Mouse (Mus musculus): Measurements from ENCODE around the gene Pygm. TPM values are rescaled to one million over a fixed set of nuclear protein-coding genes. Genes with fewer than 3 reads are reported as not detected.
A peak's percentile ranks its signal among the peaks of the same experiment; 100 is the strongest.

Gene Pygm
- polyA plus RNA-seq (2016; fragmentation: Nextera tagmentation; extraction: Ambion mirVana), result 2.5 and 3.0 TPM in 2 replicates

DNA sequence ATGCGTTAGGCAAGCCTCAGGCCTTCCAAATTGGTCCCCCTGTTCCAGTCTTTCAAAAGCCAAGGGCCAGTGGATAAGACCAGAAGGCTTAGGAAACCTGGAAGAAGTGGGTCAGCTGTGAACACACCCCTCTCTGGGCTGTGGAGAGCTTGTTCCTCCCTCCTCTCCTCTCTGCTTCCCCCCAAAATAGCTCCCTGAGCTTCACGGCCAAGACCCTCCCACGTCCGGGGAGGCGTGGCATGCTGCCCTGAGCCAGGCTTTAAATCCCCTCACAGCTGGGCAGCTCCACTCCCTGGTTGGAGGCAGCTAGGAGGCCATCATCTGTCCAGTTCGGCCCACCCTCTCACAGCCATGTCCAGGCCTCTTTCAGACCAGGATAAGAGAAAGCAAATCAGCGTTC lies at the start of gene Pygm:
Gene Pygm (plus strand): TSS at position 272 of the 400 bp plus-strand sequence.
- no peak for DNase-seq (ENCODE audit: low spot score)

DNA sequence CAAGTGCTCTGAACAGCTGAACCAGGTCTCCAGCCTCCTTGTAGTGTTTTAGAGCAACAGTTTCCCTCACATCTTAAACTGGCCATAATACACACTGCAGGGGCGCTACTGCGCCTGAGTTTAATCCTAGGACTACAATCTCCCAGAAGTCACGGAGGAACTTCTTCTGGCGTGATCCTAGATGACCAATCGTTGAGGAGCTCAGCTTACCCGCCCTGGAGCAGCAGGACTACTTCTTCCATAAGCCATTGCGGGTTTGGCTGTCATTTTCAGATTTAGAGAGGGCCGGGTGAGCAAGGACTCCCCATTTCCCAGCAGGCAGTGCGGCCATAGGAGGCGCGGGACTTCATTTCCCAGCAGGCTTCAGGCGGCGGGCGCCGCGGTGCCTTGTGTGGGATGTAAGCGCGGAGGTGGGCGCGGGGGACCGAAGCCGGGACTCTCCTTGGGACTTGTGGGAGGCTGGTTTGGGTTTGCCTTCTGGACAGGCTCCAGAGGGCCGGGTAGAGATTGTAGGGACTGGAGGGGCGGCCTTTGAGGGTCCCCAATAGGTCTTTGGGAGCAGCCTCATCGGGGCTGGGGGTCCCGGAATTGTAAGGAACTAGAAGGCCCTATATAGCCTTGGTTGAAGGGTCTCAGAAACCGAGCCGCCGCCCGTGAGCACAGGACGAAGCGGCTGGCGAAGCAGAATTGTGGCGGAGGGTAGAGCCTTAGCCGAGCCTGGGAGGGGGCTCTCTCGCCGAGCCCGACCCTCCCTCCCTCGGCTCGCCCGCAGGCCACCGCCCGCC lies 49.3 kb upstream of the Pygm start, which contains the start of gene Men1:
Gene Men1 (plus strand): TSS at position 307 of the 785 bp plus-strand sequence.
- WGBS, result under 1% methylated on average over 43 of the region's 43 CpGs
- Histone ChIP-seq H3K4me1 (peaks cover 37% of the 10 kb centered on the region), H3K27me3 (ENCODE audit: low read depth, poor library complexity, severe bottlenecking) (no peaks in the 10 kb centered on the region), H3K4me3 (peak within 1 kb of the TSS; percentile 61), H3K36me3 (peaks cover 34% of the 10 kb centered on the region), H3K27ac (peak within 1 kb of the TSS; percentile 86), H3K9me3 (replicated peaks) (no peaks in the 10 kb centered on the region)
- DNase-seq (ENCODE audit: low spot score), result peak; percentile 94

More for the DNA sequence above, at the start of gene Pygm:
- H3K4me3 ChIP-seq, result no peak within 1 kb of the TSS
- 21% methylated on average over 7 of the region's 7 CpGs for WGBS
- no peaks in the 10 kb centered on the region for H3K9me3 ChIP-seq (replicated peaks)
- H3K27me3 ChIP-seq (ENCODE audit: low read depth, poor library complexity, severe bottlenecking), result peaks cover 15% of the 10 kb centered on the region
- peaks cover 14% of the 10 kb centered on the region for H3K36me3 ChIP-seq
- peak within 1 kb of the TSS; percentile 43; the same call in 1 of the 2 replicates for H3K27ac ChIP-seq
- H3K4me1 ChIP-seq, result peaks cover 34% of the 10 kb centered on the region

DNA sequence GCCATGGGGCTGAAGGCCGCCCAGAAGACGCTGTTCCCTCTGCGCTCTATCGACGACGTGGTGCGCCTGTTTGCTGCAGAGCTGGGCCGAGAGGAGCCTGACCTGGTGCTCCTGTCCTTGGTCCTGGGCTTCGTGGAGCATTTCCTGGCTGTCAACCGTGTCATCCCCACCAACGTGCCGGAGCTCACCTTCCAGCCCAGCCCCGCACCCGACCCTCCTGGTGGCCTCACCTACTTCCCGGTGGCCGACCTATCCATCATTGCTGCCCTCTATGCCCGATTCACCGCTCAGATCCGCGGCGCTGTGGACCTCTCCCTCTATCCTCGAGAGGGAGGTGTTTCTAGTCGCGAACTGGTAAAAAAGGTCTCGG lies 48.8 kb upstream of the Pygm start:
- Histone ChIP-seq H3K4me3 (peak overlapping the region; percentile 61), H3K27ac (peak overlapping the region; percentile 86), H3K4me1 (peaks cover 42% of the 10 kb centered on the region), H3K36me3 (peaks cover 40% of the 10 kb centered on the region), H3K9me3 (replicated peaks) (no peaks in the 10 kb centered on the region), H3K27me3 (ENCODE audit: low read depth, poor library complexity, severe bottlenecking) (no peaks in the 10 kb centered on the region)
- no peak for DNase-seq (ENCODE audit: low spot score)
- 0% methylated on average over 25 of the region's 25 CpGs for WGBS

DNA sequence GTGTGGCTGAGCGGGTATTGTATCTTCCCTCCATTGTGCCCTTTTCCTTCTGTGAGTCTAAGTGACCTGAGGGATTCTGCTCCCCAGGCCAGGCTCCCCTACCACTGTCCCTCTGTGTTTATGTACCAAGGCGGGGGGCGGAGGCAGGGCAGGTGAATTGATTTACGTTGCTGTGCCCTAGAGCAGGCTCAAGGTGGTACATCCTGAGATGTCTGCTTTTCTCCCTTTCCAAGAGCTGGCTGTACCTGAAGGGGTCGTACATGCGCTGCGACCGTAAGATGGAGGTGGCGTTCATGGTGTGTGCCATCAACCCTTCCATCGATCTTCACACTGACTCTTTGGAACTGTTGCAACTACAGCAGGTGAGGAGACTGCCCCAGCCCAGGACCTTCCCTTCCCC lies 47.3 kb upstream of the Pygm start:
- H3K4me3 ChIP-seq, result peak overlapping the region; percentile 61; the same call in 1 of the 2 replicates
- peaks cover 53% of the 10 kb centered on the region for H3K4me1 ChIP-seq
- H3K27ac ChIP-seq, result no peak overlapping the region
- H3K36me3 ChIP-seq, result peaks cover 42% of the 10 kb centered on the region
- no peak for DNase-seq (ENCODE audit: low spot score)
- H3K9me3 ChIP-seq (replicated peaks), result no peaks in the 10 kb centered on the region
- no peaks in the 10 kb centered on the region for H3K27me3 ChIP-seq (ENCODE audit: low read depth, poor library complexity, severe bottlenecking)
- WGBS, result 91% methylated on average over 10 of the region's 10 CpGs

DNA sequence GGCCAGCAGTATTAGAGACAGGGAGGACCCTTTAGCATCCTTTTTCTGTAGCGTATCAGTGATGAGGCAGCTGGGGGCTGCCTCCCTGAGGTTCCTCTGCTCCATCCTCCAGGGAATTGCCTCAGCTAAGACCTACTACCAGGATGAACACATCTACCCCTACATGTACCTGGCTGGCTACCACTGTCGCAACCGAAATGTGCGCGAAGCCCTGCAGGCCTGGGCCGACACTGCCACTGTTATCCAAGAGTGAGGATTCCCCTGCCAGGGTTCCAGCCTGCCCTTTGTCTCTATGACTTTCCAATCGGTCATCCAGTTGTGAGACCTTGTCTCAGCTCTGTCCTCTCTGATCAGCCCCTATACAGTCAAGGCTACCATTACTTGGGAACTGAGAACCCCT lies 46.0 kb upstream of the Pygm start:
- H3K27me3 ChIP-seq (ENCODE audit: low read depth, poor library complexity, severe bottlenecking), result no peaks in the 10 kb centered on the region
- WGBS, result 94% methylated on average over 7 of the region's 7 CpGs
- H3K4me1 ChIP-seq, result peaks cover 63% of the 10 kb centered on the region
- H3K4me3 ChIP-seq, result no peak overlapping the region
- no peak for DNase-seq (ENCODE audit: low spot score)
- H3K27ac ChIP-seq, result no peak overlapping the region
- H3K9me3 ChIP-seq (replicated peaks), result no peaks in the 10 kb centered on the region
- peaks cover 54% of the 10 kb centered on the region for H3K36me3 ChIP-seq

DNA sequence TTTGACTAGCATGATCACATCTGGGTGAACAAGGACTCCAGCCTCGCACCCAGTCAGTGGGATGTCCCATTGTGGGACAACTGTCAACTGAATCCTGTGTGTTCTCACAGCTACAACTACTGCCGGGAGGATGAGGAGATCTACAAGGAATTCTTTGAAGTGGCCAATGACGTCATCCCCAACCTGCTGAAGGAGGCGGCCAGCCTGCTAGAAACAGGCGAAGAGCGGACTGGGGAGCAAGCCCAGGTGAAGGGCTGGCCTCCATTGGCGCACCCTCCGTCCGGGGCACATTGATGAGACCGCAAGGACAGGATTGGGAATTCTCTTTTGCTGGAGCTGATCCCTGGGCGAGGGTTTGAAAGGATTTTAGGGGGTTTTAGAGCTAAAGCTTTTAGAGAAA lies 45.5 kb upstream of the Pygm start:
- no peak for DNase-seq (ENCODE audit: low spot score)
- Histone ChIP-seq H3K4me3 (no peak overlapping the region), H3K27ac (no peak overlapping the region), H3K36me3 (peaks cover 59% of the 10 kb centered on the region), H3K4me1 (peaks cover 63% of the 10 kb centered on the region), H3K27me3 (ENCODE audit: low read depth, poor library complexity, severe bottlenecking) (no peaks in the 10 kb centered on the region), H3K9me3 (replicated peaks) (no peaks in the 10 kb centered on the region)
- WGBS, result 92% methylated on average over 11 of the region's 11 CpGs

DNA sequence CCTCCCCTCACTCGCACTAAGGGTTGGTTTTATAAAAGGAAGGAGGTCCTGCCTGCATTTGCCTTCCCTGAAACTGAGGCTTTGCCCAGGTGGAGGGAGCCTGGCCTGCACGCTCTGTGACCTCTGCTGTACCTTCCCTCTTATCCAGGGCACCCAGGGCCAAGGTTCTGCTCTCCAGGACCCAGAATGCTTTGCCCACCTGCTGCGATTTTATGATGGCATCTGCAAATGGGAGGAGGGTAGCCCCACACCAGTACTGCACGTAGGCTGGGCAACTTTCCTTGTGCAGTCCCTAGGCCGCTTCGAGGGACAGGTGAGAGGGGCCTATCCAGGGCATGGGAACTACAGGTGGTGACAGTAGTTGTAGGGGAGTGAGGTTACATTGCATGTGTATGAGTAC lies 45.0 kb upstream of the Pygm start:
- 95% methylated on average over 6 of the region's 6 CpGs for WGBS

DNA sequence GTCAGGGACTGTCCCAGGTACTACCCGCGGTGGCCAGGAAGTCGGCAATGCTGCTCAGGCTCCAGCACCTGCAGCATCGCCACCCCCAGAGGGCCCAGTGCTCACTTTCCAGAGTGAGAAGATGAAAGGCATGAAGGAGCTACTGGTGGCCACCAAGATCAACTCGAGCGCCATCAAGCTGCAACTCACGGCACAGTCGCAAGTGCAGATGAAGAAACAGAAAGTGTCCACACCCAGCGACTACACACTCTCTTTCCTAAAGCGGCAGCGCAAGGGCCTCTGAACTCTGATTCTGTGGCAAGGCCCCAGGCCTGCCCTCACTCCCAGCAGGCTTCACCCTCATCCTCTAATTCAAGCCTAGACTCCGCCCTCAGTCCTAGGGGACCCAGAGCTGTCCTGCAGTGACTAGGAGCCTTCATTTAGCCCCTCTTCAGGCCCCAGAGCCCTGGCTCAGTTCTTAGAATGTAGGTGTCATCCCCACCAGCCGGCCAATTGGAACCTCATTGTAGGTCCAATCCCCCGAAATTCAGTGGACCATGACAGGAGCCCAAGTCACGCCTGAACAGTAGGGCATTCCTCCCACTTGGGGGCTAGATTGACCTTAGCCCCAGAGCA lies 44.2 kb upstream of the Pygm start:
- Histone ChIP-seq H3K27ac (no peak overlapping the region), H3K4me3 (0 out of 2 replicates have a peak overlapping the region, but pooled peaks have one; percentile 82), H3K9me3 (replicated peaks) (no peaks in the 10 kb centered on the region), H3K36me3 (peaks cover 71% of the 10 kb centered on the region), H3K27me3 (ENCODE audit: low read depth, poor library complexity, severe bottlenecking) (no peaks in the 10 kb centered on the region), H3K4me1 (peaks cover 53% of the 10 kb centered on the region)
- no peak for DNase-seq (ENCODE audit: low spot score)
- WGBS, result 71% methylated on average over 15 of the region's 15 CpGs

More for the DNA sequence above, 45.0 kb upstream of the Pygm start:
- Histone ChIP-seq H3K36me3 (peaks cover 63% of the 10 kb centered on the region), H3K9me3 (replicated peaks) (no peaks in the 10 kb centered on the region), H3K4me3 (no peak overlapping the region), H3K4me1 (peaks cover 60% of the 10 kb centered on the region), H3K27ac (no peak overlapping the region), H3K27me3 (ENCODE audit: low read depth, poor library complexity, severe bottlenecking) (no peaks in the 10 kb centered on the region)
- DNase-seq (ENCODE audit: low spot score), result no peak

DNA sequence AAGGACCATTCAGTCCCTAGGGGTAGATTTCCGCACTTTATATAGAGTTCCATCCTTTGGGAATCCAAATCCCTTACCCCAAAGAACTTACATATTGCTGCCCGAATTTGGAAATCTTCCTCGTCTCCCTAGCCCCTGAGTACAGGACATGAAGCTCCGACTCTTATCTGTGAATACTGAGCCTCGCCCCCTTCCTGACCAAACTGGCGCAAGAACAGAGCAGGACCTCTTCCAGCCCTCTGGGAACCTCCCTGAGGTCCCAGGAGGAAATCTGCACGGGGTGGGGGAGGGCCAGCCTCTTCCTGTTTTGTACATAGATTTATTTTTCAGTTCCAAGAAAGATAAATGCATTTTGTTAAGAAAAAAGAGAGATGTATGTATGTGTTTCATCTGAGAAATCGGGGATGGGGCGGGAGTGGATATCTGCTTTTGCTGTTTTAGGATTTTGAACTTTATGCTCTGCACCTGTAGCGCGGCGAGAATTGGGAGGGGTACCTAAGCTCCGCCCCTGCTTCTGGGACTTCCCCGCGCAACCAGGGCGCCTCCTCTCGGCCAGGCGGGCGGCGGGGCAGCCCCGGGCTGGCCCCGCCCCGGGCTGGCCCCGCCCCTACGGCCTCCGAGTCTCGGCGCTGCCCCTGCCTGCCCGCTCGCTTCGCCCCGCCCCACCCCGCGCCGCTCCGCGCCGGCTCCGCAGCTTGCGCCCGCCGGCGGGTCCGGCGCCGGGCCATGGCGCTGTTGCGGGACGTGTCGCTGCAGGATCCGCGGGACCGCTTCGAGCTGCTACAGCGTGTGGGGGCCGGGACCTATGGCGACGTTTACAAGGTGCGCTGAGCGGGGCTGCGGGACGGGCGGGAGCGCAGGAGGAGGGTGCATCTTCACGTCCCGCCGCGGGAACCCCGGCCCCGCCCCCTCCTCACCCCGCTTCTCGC lies 43.4 kb upstream of the Pygm start, which contains the start of gene Map4k2:
Gene Map4k2 (plus strand): TSS at position 612 of the 929 bp plus-strand sequence.
- peak; percentile 82 for DNase-seq (ENCODE audit: low spot score)
- peaks cover 79% of the 10 kb centered on the region for H3K36me3 ChIP-seq
- peak within 1 kb of the TSS; percentile 82 for H3K4me3 ChIP-seq
- H3K27ac ChIP-seq, result peak within 1 kb of the TSS; percentile 81
- H3K27me3 ChIP-seq (ENCODE audit: low read depth, poor library complexity, severe bottlenecking), result no peaks in the 10 kb centered on the region
- peaks cover 51% of the 10 kb centered on the region for H3K4me1 ChIP-seq
- WGBS, result 8% methylated on average over 72 of the region's 72 CpGs
- H3K9me3 ChIP-seq (replicated peaks), result no peaks in the 10 kb centered on the region

DNA sequence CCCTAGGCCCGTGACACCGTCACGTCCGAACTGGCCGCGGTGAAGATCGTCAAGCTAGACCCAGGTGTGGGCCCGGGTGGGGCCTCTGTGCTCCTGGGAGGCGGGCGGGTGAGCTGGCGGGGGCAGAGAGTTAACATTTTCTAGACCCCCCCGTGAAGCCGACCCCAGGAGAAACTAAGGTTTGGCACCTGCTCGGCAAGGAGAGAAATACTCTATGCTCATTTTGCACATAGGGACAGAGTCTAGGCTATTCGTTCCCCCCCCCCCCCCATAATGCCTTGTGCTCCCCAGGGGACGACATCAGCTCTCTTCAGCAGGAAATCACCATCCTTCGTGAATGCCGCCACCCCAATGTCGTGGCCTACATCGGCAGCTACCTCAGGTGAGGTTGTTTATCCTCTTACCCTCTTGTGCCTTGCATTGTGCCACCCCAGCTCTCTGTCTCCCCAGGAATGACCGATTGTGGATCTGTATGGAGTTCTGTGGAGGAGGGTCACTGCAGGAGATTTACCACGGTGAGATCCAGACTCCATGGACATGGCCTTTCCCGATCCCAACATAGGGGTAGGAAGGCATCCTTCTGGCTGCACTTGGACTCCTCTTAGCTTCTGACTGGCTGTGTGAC lies 42.6 kb upstream of the Pygm start:
- Histone ChIP-seq H3K9me3 (replicated peaks) (no peaks in the 10 kb centered on the region), H3K4me3 (peak overlapping the region; percentile 82), H3K27me3 (ENCODE audit: low read depth, poor library complexity, severe bottlenecking) (no peaks in the 10 kb centered on the region), H3K4me1 (peaks cover 45% of the 10 kb centered on the region), H3K27ac (peak overlapping the region; percentile 81), H3K36me3 (peaks cover 86% of the 10 kb centered on the region)
- 13% methylated on average over 23 of the region's 23 CpGs for WGBS
- DNase-seq (ENCODE audit: low spot score), result no peak

DNA sequence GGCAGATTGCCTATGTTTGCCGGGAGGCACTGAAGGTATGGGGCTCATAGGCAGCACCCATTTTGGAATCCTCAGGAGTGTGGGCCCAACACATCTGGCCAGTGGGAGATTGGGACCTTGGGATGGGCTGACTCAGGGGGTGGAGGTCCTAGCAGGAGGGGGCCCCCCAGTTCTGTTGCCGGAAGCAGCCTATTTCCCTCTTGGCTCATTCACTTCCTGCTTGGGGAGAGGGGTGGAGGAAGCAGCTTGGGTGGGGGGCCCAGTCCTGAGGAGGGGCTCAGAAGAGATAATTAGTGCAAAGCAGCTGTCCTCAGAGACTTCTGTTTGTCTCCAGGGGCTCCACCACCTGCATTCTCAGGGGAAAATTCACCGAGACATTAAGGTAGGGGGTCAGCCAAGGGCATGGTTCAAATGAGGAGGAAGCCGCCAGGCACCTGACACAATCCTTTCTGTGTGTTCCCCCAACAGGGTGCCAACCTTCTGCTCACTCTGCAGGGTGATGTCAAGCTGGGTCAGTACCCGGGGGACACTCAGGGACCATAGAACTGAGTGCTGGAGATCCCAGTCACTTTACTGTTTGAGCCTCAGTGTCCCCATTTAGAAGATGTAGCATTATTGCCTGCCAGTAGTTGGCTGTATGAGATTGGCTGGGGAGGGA lies 41.8 kb upstream of the Pygm start:
- 85% methylated on average over 5 of the region's 5 CpGs for WGBS
- DNase-seq (ENCODE audit: low spot score), result no peak
- Histone ChIP-seq H3K36me3 (peaks cover 86% of the 10 kb centered on the region), H3K9me3 (replicated peaks) (no peaks in the 10 kb centered on the region), H3K4me3 (peak overlapping the region; percentile 23; the same call in 1 of the 2 replicates), H3K27me3 (ENCODE audit: low read depth, poor library complexity, severe bottlenecking) (no peaks in the 10 kb centered on the region), H3K27ac (peak overlapping the region; percentile 33), H3K4me1 (peaks cover 37% of the 10 kb centered on the region)

Measured in limb, embryonic 10.5 days (tissue).